Mouse (Mus musculus): Measurements from ENCODE around the gene Inpp5b. TPM values are rescaled to one million over a fixed set of nuclear protein-coding genes. Genes with fewer than 3 reads are reported as not detected.

Inpp5b gene
- 25.1 TPM for polyA plus RNA-seq (2012; fragmentation: generic; extraction: Trizol)

DNA sequence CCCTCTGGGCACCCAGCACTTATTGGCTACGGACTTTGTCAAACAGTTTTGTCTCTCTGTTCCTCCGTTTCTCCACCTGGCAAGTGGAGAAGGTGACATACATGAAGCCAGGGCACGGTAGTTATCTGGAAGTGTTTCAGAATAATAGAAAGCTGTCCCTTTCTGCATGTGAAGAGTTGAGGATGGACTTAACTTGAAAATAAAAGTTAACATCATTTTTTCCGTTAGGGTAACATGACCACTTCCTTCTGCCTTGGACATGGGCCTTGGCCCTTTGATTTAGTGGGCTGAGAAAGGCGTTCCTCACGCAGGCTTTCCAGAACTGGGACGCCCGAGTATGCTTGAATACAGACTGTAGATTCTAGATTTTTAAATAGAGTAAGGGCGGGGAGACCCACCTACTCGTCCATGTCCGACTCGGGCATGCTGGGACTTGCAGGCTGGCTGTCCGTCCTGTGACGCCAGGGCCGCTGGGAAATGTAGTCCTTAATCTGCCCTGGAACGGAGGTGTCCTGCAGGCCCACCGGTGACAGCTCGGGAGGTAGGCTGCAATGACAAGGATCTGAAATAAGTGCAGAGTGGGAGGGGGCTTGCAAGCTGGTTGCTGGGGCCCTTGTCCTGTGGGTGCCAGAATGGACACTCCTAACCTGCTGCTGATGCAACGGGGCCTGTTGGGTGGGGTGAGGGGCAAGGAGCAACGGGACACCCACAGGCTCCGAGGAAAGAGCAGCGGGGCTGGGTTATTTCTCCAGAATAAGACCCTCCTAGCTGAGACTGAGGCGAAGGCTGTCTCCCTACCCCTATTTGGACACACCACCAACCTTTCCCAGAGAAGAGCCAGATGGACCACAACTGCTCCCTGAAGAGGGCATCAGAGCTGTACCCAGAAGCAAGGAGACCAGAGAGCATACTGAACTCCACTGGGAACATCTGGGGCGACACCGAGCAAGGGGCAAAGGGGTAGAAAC lies at the start of gene Inpp5b:
Gene Inpp5b, plus strand, starts transcription at position 475 of the 968 bp plus-strand sequence.
- peaks cover 19% of the 10 kb centered on the region for H3K79me2 ChIP-seq (ENCODE audit: control insufficient read depth, insufficient read depth)
- peaks cover 10% of the 10 kb centered on the region for H3K36me3 ChIP-seq (ENCODE audit: control insufficient read depth, insufficient read depth)
- peak within 1 kb of the TSS; percentile 88 for H3K4me3 ChIP-seq
- TF ChIP-seq SRF (IDR thresholded peaks at IDR 0.05; ENCODE audit: control insufficient read depth, insufficient read length, low read depth) = peak; percentile 30
- TF ChIP-seq E2F4 (IDR thresholded peaks at IDR 0.05; ENCODE audit: insufficient read depth) = no peak
- TF ChIP-seq CEBPB (IDR thresholded peaks at IDR 0.05; ENCODE audit: insufficient read depth, poor library complexity, severe bottlenecking) = peak; percentile 31; the same call in 1 of the 2 replicates
- peak; percentile 70 for TF ChIP-seq POLR2A (IDR thresholded peaks at IDR 0.05; ENCODE audit: insufficient read length, low read depth)
- TF ChIP-seq USF1 (IDR thresholded peaks at IDR 0.05; ENCODE audit: low read depth) = no peak
- TF ChIP-seq MAX (IDR thresholded peaks at IDR 0.05; ENCODE audit: low read depth) = no peak
- no peak for TF ChIP-seq TCF3 (IDR thresholded peaks at IDR 0.05; ENCODE audit: insufficient read length, low read depth)
- no peak for TF ChIP-seq REST (IDR thresholded peaks at IDR 0.05; ENCODE audit: insufficient read depth, insufficient read length)
- peak in 1 of 3 experiments; percentile 1 for TF ChIP-seq MYOG (IDR thresholded peaks at IDR 0.05; ENCODE audit: control insufficient read depth in 1 of 3, insufficient read depth in 1 of 3, insufficient read length in 2 of 3, low read depth in 2 of 3)
- TF ChIP-seq POLR2AphosphoS2 (IDR thresholded peaks at IDR 0.05; ENCODE audit: insufficient read length, low read depth) = peak; percentile 57
- H3K4me2 ChIP-seq (ENCODE audit: low read depth) = peak within 1 kb of the TSS; percentile 97
- H3ac ChIP-seq (ENCODE audit: control insufficient read depth, insufficient read length) = peak within 1 kb of the TSS; percentile 94
- H3K27me3 ChIP-seq (ENCODE audit: control insufficient read depth, insufficient read depth, insufficient read length) = no peaks in the 10 kb centered on the region

DNA sequence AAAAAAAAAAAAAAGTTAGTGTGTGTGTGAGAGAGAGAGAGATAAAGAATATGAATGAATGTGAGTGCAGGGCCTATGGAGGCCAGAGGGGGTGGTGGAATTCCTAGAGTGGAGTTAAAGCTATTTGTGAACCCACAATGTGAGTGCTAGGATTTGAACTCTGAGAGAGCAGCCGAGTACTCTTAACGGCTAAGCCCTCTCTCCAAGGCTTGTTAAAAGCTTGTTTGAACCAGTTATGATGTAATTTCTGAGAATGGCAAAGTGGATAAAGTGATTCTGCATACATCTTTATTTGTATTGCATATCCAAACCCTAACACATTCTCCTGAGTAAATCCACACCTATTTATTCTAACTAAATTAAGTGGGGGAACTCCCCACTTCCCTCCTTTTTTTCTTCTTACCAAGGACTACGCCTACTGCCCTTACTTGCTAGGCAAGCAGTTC lies 49.2 kb upstream of the Inpp5b start:
- peak overlapping the region; percentile 41 for H3ac ChIP-seq (ENCODE audit: control insufficient read depth, insufficient read length)
- TF ChIP-seq MYOG (IDR thresholded peaks at IDR 0.05; ENCODE audit: control insufficient read depth in 1 of 3, insufficient read depth in 1 of 3, insufficient read length in 2 of 3, low read depth in 2 of 3) = no peak
- TF ChIP-seq MAX (IDR thresholded peaks at IDR 0.05; ENCODE audit: low read depth) = no peak
- no peak for TF ChIP-seq CEBPB (IDR thresholded peaks at IDR 0.05; ENCODE audit: insufficient read depth, poor library complexity, severe bottlenecking)
- no peak for TF ChIP-seq TCF3 (IDR thresholded peaks at IDR 0.05; ENCODE audit: insufficient read length, low read depth)
- TF ChIP-seq TCF12 (IDR thresholded peaks at IDR 0.05; ENCODE audit: insufficient read depth, poor library complexity, severe bottlenecking) = no peak
- TF ChIP-seq POLR2AphosphoS2 (IDR thresholded peaks at IDR 0.05; ENCODE audit: insufficient read length, low read depth) = no peak
- no peak for TF ChIP-seq POLR2A (IDR thresholded peaks at IDR 0.05; ENCODE audit: insufficient read length, low read depth)
- TF ChIP-seq SRF (IDR thresholded peaks at IDR 0.05; ENCODE audit: control insufficient read depth, insufficient read length, low read depth) = no peak
- TF ChIP-seq MYOD1 (IDR thresholded peaks at IDR 0.05; ENCODE audit: control insufficient read depth in 1 of 3, insufficient read length in 2 of 3, low read depth in 2 of 3) = no peak
- TF ChIP-seq REST (IDR thresholded peaks at IDR 0.05; ENCODE audit: insufficient read depth, insufficient read length) = no peak
- no peak for TF ChIP-seq E2F4 (IDR thresholded peaks at IDR 0.05; ENCODE audit: insufficient read depth)
- no peak for TF ChIP-seq USF1 (IDR thresholded peaks at IDR 0.05; ENCODE audit: low read depth)
- H3K27me3 ChIP-seq (ENCODE audit: control insufficient read depth, insufficient read depth, insufficient read length) = no peaks in the 10 kb centered on the region
- peak overlapping the region; percentile 90 for H3K4me2 ChIP-seq (ENCODE audit: low read depth)
- peak overlapping the region; percentile 78 for H3K4me3 ChIP-seq
- peaks cover 4% of the 10 kb centered on the region for H3K36me3 ChIP-seq (ENCODE audit: control insufficient read depth, insufficient read depth)
- peaks cover 50% of the 10 kb centered on the region for H3K79me2 ChIP-seq (ENCODE audit: control insufficient read depth, insufficient read depth)

DNA sequence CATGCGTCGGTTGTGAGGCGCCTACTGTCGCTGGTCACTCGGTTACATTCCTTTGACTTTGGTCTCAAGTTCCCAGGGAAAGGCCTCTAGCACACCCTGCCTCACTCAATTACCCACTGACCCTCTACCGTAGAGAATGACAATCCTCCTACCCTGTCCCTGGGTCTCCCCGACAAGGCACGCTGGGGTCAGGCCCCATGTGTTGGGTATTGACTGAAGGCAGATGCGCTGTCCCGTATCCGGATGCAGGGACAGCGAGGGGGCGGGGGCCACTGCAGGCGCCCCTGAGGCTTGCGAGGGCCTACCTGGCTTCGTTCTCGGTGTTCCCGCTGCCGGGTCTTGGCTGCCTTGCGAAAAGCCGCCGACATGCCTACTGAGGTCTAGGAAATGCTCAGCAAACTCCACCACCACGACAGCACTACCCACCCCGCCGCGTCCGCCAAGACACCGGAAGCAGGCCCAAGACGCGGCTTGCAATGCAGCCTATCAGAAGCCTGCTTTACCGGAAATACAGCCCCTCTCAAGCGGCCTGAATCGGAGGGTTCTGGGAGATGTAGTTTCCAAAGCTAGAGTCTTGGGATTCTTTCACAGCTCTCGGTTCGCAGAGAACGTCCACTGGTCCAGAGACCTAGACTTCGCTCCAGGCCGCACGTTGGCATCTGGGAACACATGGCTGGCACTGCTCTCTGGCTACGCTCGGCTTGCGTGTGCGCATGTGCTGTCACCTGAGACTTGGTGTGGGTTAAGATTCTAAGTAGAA lies 48.3 kb upstream of the Inpp5b start, which contains the start of gene Utp11:
Gene Utp11, minus strand, starts transcription at position 466 of the 760 bp plus-strand sequence.
- H3K4me2 ChIP-seq (ENCODE audit: low read depth) = peak within 1 kb of the TSS; percentile 90
- peak within 1 kb of the TSS; percentile 78 for H3K4me3 ChIP-seq
- no peaks in the 10 kb centered on the region for H3K27me3 ChIP-seq (ENCODE audit: control insufficient read depth, insufficient read depth, insufficient read length)
- H3ac ChIP-seq (ENCODE audit: control insufficient read depth, insufficient read length) = peak within 1 kb of the TSS; percentile 41
- peaks cover 45% of the 10 kb centered on the region for H3K79me2 ChIP-seq (ENCODE audit: control insufficient read depth, insufficient read depth)
- TF ChIP-seq MYOG (IDR thresholded peaks at IDR 0.05; ENCODE audit: control insufficient read depth in 1 of 3, insufficient read depth in 1 of 3, insufficient read length in 2 of 3, low read depth in 2 of 3) = peak in 2 of 3 experiments; percentile 25 to 39
- TF ChIP-seq TCF3 (IDR thresholded peaks at IDR 0.05; ENCODE audit: insufficient read length, low read depth) = no peak
- TF ChIP-seq POLR2A (IDR thresholded peaks at IDR 0.05; ENCODE audit: insufficient read length, low read depth) = peak; percentile 68
- TF ChIP-seq TCF12 (IDR thresholded peaks at IDR 0.05; ENCODE audit: insufficient read depth, poor library complexity, severe bottlenecking) = no peak
- peak in 1 of 3 experiments; percentile 37 for TF ChIP-seq MYOD1 (IDR thresholded peaks at IDR 0.05; ENCODE audit: control insufficient read depth in 1 of 3, insufficient read length in 2 of 3, low read depth in 2 of 3)
- no peak for TF ChIP-seq SRF (IDR thresholded peaks at IDR 0.05; ENCODE audit: control insufficient read depth, insufficient read length, low read depth)
- TF ChIP-seq MAX (IDR thresholded peaks at IDR 0.05; ENCODE audit: low read depth) = peak; percentile 43
- peak; percentile 74 for TF ChIP-seq POLR2AphosphoS2 (IDR thresholded peaks at IDR 0.05; ENCODE audit: insufficient read length, low read depth)
- no peak for TF ChIP-seq USF1 (IDR thresholded peaks at IDR 0.05; ENCODE audit: low read depth)
- TF ChIP-seq REST (IDR thresholded peaks at IDR 0.05; ENCODE audit: insufficient read depth, insufficient read length) = no peak
- no peak for TF ChIP-seq CEBPB (IDR thresholded peaks at IDR 0.05; ENCODE audit: insufficient read depth, poor library complexity, severe bottlenecking)
- no peaks in the 10 kb centered on the region for H3K36me3 ChIP-seq (ENCODE audit: control insufficient read depth, insufficient read depth)

DNA sequence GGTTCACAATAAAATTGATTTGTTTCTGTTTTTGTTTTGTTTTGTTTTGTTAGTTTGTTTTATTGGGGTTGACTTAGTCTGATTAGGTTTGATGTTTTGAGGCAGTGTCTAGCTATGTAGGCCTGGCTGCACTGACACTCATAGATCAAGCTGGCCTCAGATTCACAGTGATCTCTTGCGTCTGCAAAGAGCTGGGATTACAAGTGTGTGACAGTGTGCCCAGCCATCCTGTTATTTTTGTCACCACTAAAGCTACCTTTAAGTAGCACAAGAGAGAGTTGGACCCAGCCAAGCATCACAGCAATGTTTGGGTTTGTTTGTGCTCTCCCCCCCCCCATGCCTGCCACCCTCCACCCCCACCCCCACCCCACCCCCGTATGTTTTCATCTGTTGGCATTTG lies 47.1 kb upstream of the Inpp5b start:
- peaks cover 34% of the 10 kb centered on the region for H3K79me2 ChIP-seq (ENCODE audit: control insufficient read depth, insufficient read depth)
- H3K4me3 ChIP-seq = no peak overlapping the region
- H3ac ChIP-seq (ENCODE audit: control insufficient read depth, insufficient read length) = no peak overlapping the region
- H3K27me3 ChIP-seq (ENCODE audit: control insufficient read depth, insufficient read depth, insufficient read length) = no peaks in the 10 kb centered on the region
- no peak overlapping the region for H3K4me2 ChIP-seq (ENCODE audit: low read depth)
- TF ChIP-seq POLR2AphosphoS2 (IDR thresholded peaks at IDR 0.05; ENCODE audit: insufficient read length, low read depth) (no peak), MYOD1 (IDR thresholded peaks at IDR 0.05; ENCODE audit: control insufficient read depth in 1 of 3, insufficient read length in 2 of 3, low read depth in 2 of 3) (no peak), POLR2A (IDR thresholded peaks at IDR 0.05; ENCODE audit: insufficient read length, low read depth) (no peak), MYOG (IDR thresholded peaks at IDR 0.05; ENCODE audit: control insufficient read depth in 1 of 3, insufficient read depth in 1 of 3, insufficient read length in 2 of 3, low read depth in 2 of 3) (no peak), E2F4 (IDR thresholded peaks at IDR 0.05; ENCODE audit: insufficient read depth) (no peak), TCF3 (IDR thresholded peaks at IDR 0.05; ENCODE audit: insufficient read length, low read depth) (no peak), MAX (IDR thresholded peaks at IDR 0.05; ENCODE audit: low read depth) (no peak), TCF12 (IDR thresholded peaks at IDR 0.05; ENCODE audit: insufficient read depth, poor library complexity, severe bottlenecking) (no peak), SRF (IDR thresholded peaks at IDR 0.05; ENCODE audit: control insufficient read depth, insufficient read length, low read depth) (no peak), USF1 (IDR thresholded peaks at IDR 0.05; ENCODE audit: low read depth) (no peak), REST (IDR thresholded peaks at IDR 0.05; ENCODE audit: insufficient read depth, insufficient read length) (no peak)
- H3K36me3 ChIP-seq (ENCODE audit: control insufficient read depth, insufficient read depth) = no peaks in the 10 kb centered on the region

Measured in myocyte (in vitro differentiated cells).